Mouse (Mus musculus): ENCODE measurements around the gene Rbm25. TPM values are rescaled to one million over a fixed set of nuclear protein-coding genes. Genes with fewer than 3 reads are reported as not detected.

The Rbm25 gene
- total RNA-seq, 2 experiments from 2014 or later, result 310 to 447 TPM

DNA sequence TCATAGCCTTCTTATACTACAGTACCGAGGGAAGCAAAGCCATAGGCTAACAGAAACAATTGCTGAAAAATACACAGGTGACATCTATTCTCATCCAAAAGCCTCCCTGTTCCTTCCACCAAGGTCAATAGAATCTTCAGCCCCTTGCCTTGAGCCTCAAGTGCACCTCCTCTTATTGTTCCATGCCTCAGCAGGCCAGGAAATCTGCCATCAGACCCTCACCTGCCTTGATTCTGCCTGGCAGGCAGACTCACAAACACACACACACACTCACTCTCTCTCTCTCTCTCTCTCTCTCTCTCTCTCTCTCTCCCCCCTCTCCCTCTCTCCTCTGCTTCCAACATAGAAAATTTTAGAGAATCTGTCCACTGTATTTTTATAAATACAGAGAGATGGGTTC, 88.4 kb downstream of the Rbm25 start:
- ATAC-seq (replicated peaks; ENCODE audit: low FRiP score, low TSS enrichment, poor library complexity, severe bottlenecking), result no peak

GRCm38 (mm10) chr12:83721281-83721680, 90.2 kb downstream of the Rbm25 start:
- ATAC-seq (replicated peaks; ENCODE audit: low FRiP score, low TSS enrichment, poor library complexity, severe bottlenecking), result no peak

DNA sequence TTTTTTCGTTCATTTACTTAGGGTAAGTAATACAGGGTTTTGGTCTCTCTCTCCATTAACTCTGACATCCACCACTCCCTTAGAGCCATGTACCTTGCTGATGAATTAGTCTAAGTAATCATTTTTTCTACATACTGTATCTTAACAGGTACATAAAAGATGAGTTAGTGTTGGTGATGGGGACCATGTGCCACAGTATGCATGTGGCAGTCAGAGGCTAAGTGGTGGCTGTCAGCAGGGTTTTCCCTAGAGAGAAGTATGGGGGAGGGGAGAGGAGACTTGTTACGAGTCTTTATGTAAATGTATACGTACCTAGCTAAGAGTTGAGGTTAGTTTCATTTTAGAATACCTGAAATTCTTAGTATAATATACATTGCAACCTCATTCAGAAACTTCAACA, 92.0 kb downstream of the Rbm25 start:
- ATAC-seq (replicated peaks; ENCODE audit: low FRiP score, low TSS enrichment, poor library complexity, severe bottlenecking), result no peak

DNA sequence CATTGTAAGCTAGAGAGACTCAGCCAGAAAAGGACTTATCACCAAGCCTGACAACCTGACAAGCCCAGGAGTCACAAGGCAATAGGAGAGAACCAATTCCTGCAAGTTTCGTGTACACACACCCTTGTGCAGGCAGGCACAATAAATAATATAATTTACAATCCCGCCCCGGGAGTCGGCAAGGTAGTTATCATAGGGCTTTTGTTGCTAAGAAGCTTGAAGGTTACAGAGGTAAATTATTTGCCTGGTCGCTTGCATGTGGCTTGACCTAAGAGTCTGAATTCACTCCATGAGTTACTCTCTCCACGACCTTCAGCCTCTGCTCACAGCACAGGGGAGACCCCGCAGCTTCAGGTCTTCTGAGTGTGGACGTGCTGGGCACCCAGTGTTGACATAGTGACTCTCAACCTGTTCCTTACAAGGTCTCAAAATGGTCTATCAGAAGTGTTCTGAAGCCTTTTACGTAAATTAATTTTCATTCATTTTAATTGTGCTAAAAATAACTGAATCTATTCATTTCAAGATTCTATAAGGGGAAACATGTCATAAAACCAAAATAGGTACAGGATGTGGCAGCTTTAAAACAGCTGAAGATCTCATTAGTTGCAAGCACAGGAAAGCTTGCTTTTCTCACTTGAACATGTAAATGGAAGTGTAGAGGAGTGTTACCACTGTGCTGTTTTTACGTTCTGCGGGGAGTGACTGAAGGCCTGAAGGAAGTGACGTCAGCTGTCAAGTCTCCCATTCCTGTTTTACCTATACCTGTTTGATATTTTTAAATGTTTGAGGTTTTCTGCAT, 95.7 kb downstream of the Rbm25 start:
- ATAC-seq (replicated peaks; ENCODE audit: low FRiP score, low TSS enrichment, poor library complexity, severe bottlenecking), result no peak

DNA sequence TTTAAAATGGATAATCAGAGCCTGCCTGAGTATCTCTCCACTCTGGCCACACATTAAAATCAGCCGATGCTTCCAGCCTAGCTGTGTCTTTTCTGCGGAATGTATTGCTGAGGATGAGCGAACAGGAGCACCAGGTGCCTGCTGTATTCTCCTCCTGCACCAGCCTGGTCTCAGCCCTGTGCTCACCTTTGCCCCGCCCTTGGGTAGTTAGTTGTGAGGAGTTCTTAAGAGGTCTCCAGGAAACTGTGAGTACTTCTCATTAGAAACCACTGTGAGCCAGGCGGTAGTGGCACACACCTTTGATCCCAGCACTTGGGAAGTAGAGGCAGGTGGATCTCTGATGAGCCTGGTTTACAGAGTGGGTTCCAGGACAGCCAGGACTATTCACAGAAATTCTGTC, 101.2 kb downstream of the Rbm25 start:
- no peak for ATAC-seq (replicated peaks; ENCODE audit: low FRiP score, low TSS enrichment, poor library complexity, severe bottlenecking)

Other genes starting within 250 kb of the Rbm25 start
- 4.9 and 17.9 TPM in 2 replicates for gene Dpf3, start 143.5 kb upstream of the Rbm25 start, total RNA-seq (2014; fragmentation: Nextera tagmentation)
- gene Dpf3, start 143.5 kb upstream of the Rbm25 start, total RNA-seq (2017), result 26.6 and 35.6 TPM in 2 replicates
- gene Dcaf4, start 110.8 kb upstream of the Rbm25 start, total RNA-seq (2014; fragmentation: Nextera tagmentation), result 31.4 and 49.2 TPM in 2 replicates
- gene Dcaf4, start 110.8 kb upstream of the Rbm25 start, total RNA-seq (2017), result 29.8 and 38.6 TPM in 2 replicates
- gene Zfyve1, start 34.0 kb upstream of the Rbm25 start, total RNA-seq (2014; fragmentation: Nextera tagmentation), result 14.2 and 20.2 TPM in 2 replicates
- gene Zfyve1, start 34.0 kb upstream of the Rbm25 start, total RNA-seq (2017), result 6.7 and 10.7 TPM in 2 replicates
- gene Psen1, start 56.9 kb downstream of the Rbm25 start, total RNA-seq (2014; fragmentation: Nextera tagmentation), result 39.1 and 42.3 TPM in 2 replicates
- 30.2 and 55.7 TPM in 2 replicates for gene Psen1, start 56.9 kb downstream of the Rbm25 start, total RNA-seq (2017)
- gene Papln, start 132.4 kb downstream of the Rbm25 start, total RNA-seq (2014; fragmentation: Nextera tagmentation), result not detected in 2 replicates
- not detected in 2 replicates for gene Papln, start 132.4 kb downstream of the Rbm25 start, total RNA-seq (2017)

Measured in megakaryocyte-erythroid progenitor cell, adult 5-6 weeks (primary cell).